Mouse (Mus musculus) midbrain, embryonic 14.5 days (tissue): ENCODE results near the gene Rad9b. TPM values are rescaled to one million over a fixed set of nuclear protein-coding genes. Genes with fewer than 3 reads are reported as not detected.
"Not testable (repeated sequence)": the region's sequence is repeated elsewhere in the genome, so short reads cannot be mapped to it uniquely, and the experiment has no call there.

Experiments
- ATAC-seq: fragments of 200-750 bp; cut with Nextera tagmentation; 2 replicates; pipeline ENCODE4 v1.8.0; 2017; ENCODE audit warnings: moderate number of reproducible peaks, moderate library complexity; ENCODE audit not compliant: low FRiP score, low TSS enrichment
- DNase-seq: peaks from one replicate; pipeline ENCODE4 v3.0.0-alpha.2; 2015
- H3K27ac ChIP-seq: fragments of 300-500 bp; sonication (generic); replicated peaks from 2 replicates; pipeline ENCODE4 v1.5.1; 2014; ENCODE audit warnings: mild to moderate bottlenecking, low read depth, low read length, moderate library complexity
- H3K27me3 ChIP-seq: fragments of 300-500 bp; sonication (generic); 2 replicates; pipeline ENCODE4 v1.6.1; 2014; ENCODE audit warnings: low read length, control low read depth, mixed read lengths; ENCODE audit not compliant: control insufficient read depth, insufficient read depth
- H3K36me3 ChIP-seq: fragments of 300-500 bp; sonication (generic); 2 replicates; pipeline ENCODE4 v1.6.1; 2014; ENCODE audit warnings: low read length, control low read depth; ENCODE audit not compliant: control insufficient read depth, insufficient read depth
- H3K4me1 ChIP-seq: fragments of 300-500 bp; sonication (generic); 2 replicates; pipeline ENCODE4 v1.6.1; 2014; ENCODE audit warnings: mild to moderate bottlenecking, antibody characterized with exemption, low read length, control low read depth; ENCODE audit not compliant: control insufficient read depth, insufficient read depth
- H3K4me2 ChIP-seq: fragments of 300-500 bp; sonication (generic); 2 replicates; pipeline ENCODE4 v1.6.1; 2014; ENCODE audit warnings: mild to moderate bottlenecking, low read length, moderate library complexity
- H3K4me3 ChIP-seq: fragments of 300-500 bp; sonication (generic); replicated peaks from 2 replicates; pipeline ENCODE4 v1.5.1; 2014; ENCODE audit warnings: low read depth, low read length
- H3K9ac ChIP-seq: fragments of 300-500 bp; sonication (generic); replicated peaks from 2 replicates; pipeline ENCODE4 v1.6.1; 2014; ENCODE audit warnings: mild to moderate bottlenecking, low read length, moderate library complexity
- H3K9me3 ChIP-seq: fragments of 300-500 bp; sonication (generic); 2 replicates; pipeline ENCODE4 v1.6.1; 2016; ENCODE audit warnings: low read length, control low read depth, mixed read lengths; ENCODE audit not compliant: control insufficient read depth
- WGBS: fragments of 180-500 bp; shearing (Covaris S2); extraction: QIAGEN DNeasy Blood & Tissue Kit; methylation state at CpG from one replicate; pipeline ENCODE4 v1.1.7; 2014; 5-methylcytosine and 5-hydroxymethylcytosine counted together
- polyA plus RNA-seq: library from polyadenylated mRNA; unstranded; fragments of >200 nt; fragmentation: Nextera tagmentation; extraction: Ambion mirVana; gene quantifications from 2 replicates; pipeline ENCODE4 v1.2.1, GENCODE M21; 2014

Gene Rad9b
- polyA plus RNA-seq, 1 experiment from 2014 or later: 18.5 TPM

GRCm38 (mm10) chr5:122320205-122320781 lies 33.7 kb downstream of the Rad9b start:
- DNase-seq: no peak
- Histone ChIP-seq H3K36me3 (peaks cover 57% of the 10 kb centered on the region), H3K27me3 (no peaks in the 10 kb centered on the region), H3K4me1 (no peaks in the 10 kb centered on the region), H3K9me3 (no peaks in the 10 kb centered on the region), H3K27ac (no peak overlapping the region), H3K4me2 (no peak overlapping the region), H3K4me3 (no peak overlapping the region), H3K9ac (no peak overlapping the region)
- 88% methylated on average over 12 of the region's 12 CpGs for WGBS
- ATAC-seq: no peak

- no peak for DNase-seq
- H3K4me1 ChIP-seq: no peaks in the 10 kb centered on the region
- peaks cover 55% of the 10 kb centered on the region for H3K36me3 ChIP-seq
- no peak overlapping the region for H3K9ac ChIP-seq
- no peak overlapping the region for H3K27ac ChIP-seq
- no peak overlapping the region for H3K4me3 ChIP-seq
- H3K27me3 ChIP-seq: no peaks in the 10 kb centered on the region
- no peak overlapping the region for H3K4me2 ChIP-seq
- no peaks in the 10 kb centered on the region for H3K9me3 ChIP-seq
- ATAC-seq: no peak
- 83% methylated on average over 14 of the region's 14 CpGs for WGBS
Observed at GRCm38 (mm10) chr5:122319474-122320204, 34.4 kb downstream of the Rad9b start.

- H3K9ac ChIP-seq: not testable (repeated sequence)
Observed at GRCm38 (mm10) chr5:122318976-122319375, 35.1 kb downstream of the Rad9b start.

GRCm38 (mm10) chr5:122318100-122318499 lies 35.9 kb downstream of the Rad9b start:
- Histone ChIP-seq H3K36me3 (peaks cover 58% of the 10 kb centered on the region), H3K4me2 (no peak overlapping the region), H3K4me1 (no peaks in the 10 kb centered on the region), H3K9ac (no peak overlapping the region), H3K27ac (no peak overlapping the region), H3K27me3 (no peaks in the 10 kb centered on the region), H3K9me3 (no peaks in the 10 kb centered on the region), H3K4me3 (no peak overlapping the region)
- WGBS: 72% methylated on average over 3 of the region's 3 CpGs
- DNase-seq (peak; percentile 37), ATAC-seq (no peak)

More at GRCm38 (mm10) chr5:122318976-122319375, 35.1 kb downstream of the Rad9b start:
- H3K4me3 ChIP-seq, H3K27ac ChIP-seq, H3K27me3 ChIP-seq, H3K4me2 ChIP-seq, DNase-seq, H3K9me3 ChIP-seq, ATAC-seq, H3K4me1 ChIP-seq: not testable (repeated sequence)
- H3K36me3 ChIP-seq: peaks cover 55% of the 10 kb centered on the region
- 73% methylated on average over 3 of the region's 3 CpGs for WGBS

GRCm38 (mm10) chr5:122317329-122318045 lies 36.5 kb downstream of the Rad9b start:
- Histone ChIP-seq H3K4me2 (no peak overlapping the region), H3K4me3 (no peak overlapping the region), H3K36me3 (peaks cover 54% of the 10 kb centered on the region), H3K27ac (no peak overlapping the region), H3K27me3 (no peaks in the 10 kb centered on the region), H3K9me3 (no peaks in the 10 kb centered on the region), H3K9ac (no peak overlapping the region), H3K4me1 (no peaks in the 10 kb centered on the region)
- ATAC-seq (no peak), DNase-seq (no peak)
- 83% methylated on average over 11 of the region's 11 CpGs for WGBS

GRCm38 (mm10) chr5:122314966-122315667 lies 38.9 kb downstream of the Rad9b start:
- peaks cover 46% of the 10 kb centered on the region for H3K36me3 ChIP-seq
- no peak overlapping the region for H3K4me3 ChIP-seq
- peak; percentile 28 for DNase-seq
- H3K27me3 ChIP-seq: no peaks in the 10 kb centered on the region
- H3K4me1 ChIP-seq: no peaks in the 10 kb centered on the region
- no peak overlapping the region for H3K27ac ChIP-seq
- no peaks in the 10 kb centered on the region for H3K9me3 ChIP-seq
- 79% methylated on average over 20 of the region's 20 CpGs for WGBS
- no peak overlapping the region for H3K4me2 ChIP-seq
- no peak for ATAC-seq
- H3K9ac ChIP-seq: no peak overlapping the region

- Histone ChIP-seq H3K36me3 (peaks cover 50% of the 10 kb centered on the region), H3K4me1 (no peaks in the 10 kb centered on the region), H3K9ac (no peak overlapping the region), H3K27ac (no peak overlapping the region), H3K27me3 (no peaks in the 10 kb centered on the region), H3K4me3 (no peak overlapping the region), H3K4me2 (no peak overlapping the region), H3K9me3 (no peaks in the 10 kb centered on the region)
- 94% methylated on average over 17 of the region's 17 CpGs for WGBS
- ATAC-seq (no peak), DNase-seq (no peak)
Observed at GRCm38 (mm10) chr5:122312942-122313684, 40.9 kb downstream of the Rad9b start.

GRCm38 (mm10) chr5:122312346-122312745 lies 41.7 kb downstream of the Rad9b start:
- ATAC-seq: no peak
- H3K27me3 ChIP-seq: no peaks in the 10 kb centered on the region
- H3K4me2 ChIP-seq: no peak overlapping the region
- 82% methylated on average over 4 of the region's 4 CpGs for WGBS
- no peak overlapping the region for H3K27ac ChIP-seq
- no peak overlapping the region for H3K9ac ChIP-seq
- no peaks in the 10 kb centered on the region for H3K9me3 ChIP-seq
- H3K4me1 ChIP-seq: no peaks in the 10 kb centered on the region
- no peak overlapping the region for H3K4me3 ChIP-seq
- H3K36me3 ChIP-seq: peaks cover 48% of the 10 kb centered on the region
- no peak for DNase-seq
